Mouse (Mus musculus) CD4-positive helper T cell, adult 2 months (primary cell): ENCODE data around the gene Ntn3.

Experiments used
- DNase-seq: peaks from one replicate; pipeline ENCODE4 v3.0.0-alpha.2; 2012; ENCODE audit warnings: low read depth, missing footprints, low spot score

Ntn3 gene

GRCm38 (mm10) chr17:24209043-24209915 is at the start of gene Ntn3:
Gene Ntn3 (minus strand): TSS chr17:24209531.
- DNase-seq: no peak

- DNase-seq: no peak
Observed at GRCm38 (mm10) chr17:24258981-24259380, 49.6 kb upstream of the Ntn3 start.

- DNase-seq: no peak
Observed at GRCm38 (mm10) chr17:24252329-24252728, 43.0 kb upstream of the Ntn3 start.

- peak; percentile 98 for DNase-seq
Observed at GRCm38 (mm10) chr17:24251320-24252069, 42.2 kb upstream of the Ntn3 start, which contains the start of gene Ccnf. Gene Ccnf (minus strand): TSS chr17:24251484.

GRCm38 (mm10) chr17:24250988-24251319 is 41.6 kb upstream of the Ntn3 start:
- no peak for DNase-seq

- peak; percentile 26 for DNase-seq
Observed at GRCm38 (mm10) chr17:24248641-24249040, 39.3 kb upstream of the Ntn3 start.

GRCm38 (mm10) chr17:24244061-24244460 is 34.7 kb upstream of the Ntn3 start:
- no peak for DNase-seq

GRCm38 (mm10) chr17:24243311-24243969 is 34.1 kb upstream of the Ntn3 start:
- DNase-seq: peak; percentile 48

GRCm38 (mm10) chr17:24236921-24237320 is 27.6 kb upstream of the Ntn3 start:
- no peak for DNase-seq

- DNase-seq: no peak
Observed at GRCm38 (mm10) chr17:24236479-24236878, 27.1 kb upstream of the Ntn3 start.

- DNase-seq: no peak
Observed at GRCm38 (mm10) chr17:24227941-24228340, 18.6 kb upstream of the Ntn3 start.

- no peak for DNase-seq
Observed at GRCm38 (mm10) chr17:24226721-24227120, 17.4 kb upstream of the Ntn3 start.

GRCm38 (mm10) chr17:24225851-24226250 is 16.5 kb upstream of the Ntn3 start:
- no peak for DNase-seq

- DNase-seq: no peak
Observed at GRCm38 (mm10) chr17:24224741-24225140, 15.4 kb upstream of the Ntn3 start.

GRCm38 (mm10) chr17:24223513-24223912 is 14.2 kb upstream of the Ntn3 start:
- DNase-seq: no peak

- no peak for DNase-seq
Observed at GRCm38 (mm10) chr17:24222653-24223052, 13.3 kb upstream of the Ntn3 start.

- DNase-seq: peak; percentile 93
Observed at GRCm38 (mm10) chr17:24220435-24221411, 11.4 kb upstream of the Ntn3 start, which contains the start of gene Tedc2. Gene Tedc2 (minus strand): TSS chr17:24220851.

- DNase-seq: no peak
Observed at GRCm38 (mm10) chr17:24216836-24217235, 7.5 kb upstream of the Ntn3 start.

- no peak for DNase-seq
Observed at GRCm38 (mm10) chr17:24213186-24213585, 3.9 kb upstream of the Ntn3 start.

- no peak for DNase-seq
Observed at GRCm38 (mm10) chr17:24212441-24213018, 3.2 kb upstream of the Ntn3 start.
